Mouse (Mus musculus): ENCODE results near the gene Sdf2l1.

DNA sequence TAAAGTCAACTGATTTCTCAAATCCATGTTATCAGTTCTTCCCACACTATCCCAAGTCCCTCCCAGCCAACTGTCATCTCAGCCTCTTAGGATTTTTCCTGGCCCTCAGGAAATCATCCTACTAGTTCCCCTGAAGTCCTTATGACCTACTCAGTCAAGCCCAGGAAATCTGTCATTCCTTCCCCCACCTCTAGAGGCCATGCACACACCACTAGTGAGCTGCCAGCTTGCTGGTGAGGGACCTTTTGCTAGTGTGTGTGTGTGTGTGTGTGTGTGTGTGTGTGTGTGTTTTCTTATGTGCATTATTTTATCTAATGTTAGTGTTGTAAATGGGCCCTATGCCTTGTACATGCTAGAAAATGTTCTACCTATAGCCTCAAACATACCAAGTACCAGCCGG is 4.9 kb downstream of the Sdf2l1 start:
- TF ChIP-seq POLR2A (IDR thresholded peaks at IDR 0.05; ENCODE audit: low read depth, low read length) = no peak
- peak; percentile 68; the same call in 1 of the 2 replicates for TF ChIP-seq CTCF (IDR thresholded peaks at IDR 0.05; ENCODE audit: extremely low read depth, insufficient read length, insufficient replicate concordance, low read depth, low read length)

Measured in small intestine, adult 2 months (tissue).